Mouse (Mus musculus) hematopoietic stem cell, adult 5-6 weeks (primary cell): ENCODE measurements at regions not wholly inside any gene's neighbourhood (a gene's known extent, or its start where the extent isn't known, plus 50 kb on each side); places are given as distances from the start of the nearest gene placed in this dataset.
"Not testable (repeated sequence)": the region's sequence is repeated elsewhere in the genome, so short reads cannot be mapped to it uniquely, and the experiment has no call there.

Experiments used
- ATAC-seq, 2 experiments: fragments of 125-278 bp in 1 of 2; replicated peaks in 1 of 2; 2 replicates each; pipeline ENCODE4 v1.8.0; 2016 to 2017; ENCODE audit warnings: inconsistent platforms in 2 of 2, mild to moderate bottlenecking in 2 of 2, moderate number of reproducible peaks in 2 of 2, low read depth in 1 of 2, moderate TSS enrichment in 1 of 2; ENCODE audit not compliant: low FRiP score in 2 of 2, poor library complexity in 2 of 2, severe bottlenecking in 2 of 2, insufficient read depth in 1 of 2, low TSS enrichment in 1 of 2

- ATAC-seq: no peak
Observed at GRCm38 (mm10) chr17:83987683-83988082, 139.9 kb upstream of the Haao start.

- ATAC-seq: no peak
Observed at GRCm38 (mm10) chr17:83985916-83986578, 138.3 kb upstream of the Haao start.

- ATAC-seq: peak; percentile 65 to 79
Observed at GRCm38 (mm10) chr17:83985333-83985790, 137.6 kb upstream of the Haao start.

DNA sequence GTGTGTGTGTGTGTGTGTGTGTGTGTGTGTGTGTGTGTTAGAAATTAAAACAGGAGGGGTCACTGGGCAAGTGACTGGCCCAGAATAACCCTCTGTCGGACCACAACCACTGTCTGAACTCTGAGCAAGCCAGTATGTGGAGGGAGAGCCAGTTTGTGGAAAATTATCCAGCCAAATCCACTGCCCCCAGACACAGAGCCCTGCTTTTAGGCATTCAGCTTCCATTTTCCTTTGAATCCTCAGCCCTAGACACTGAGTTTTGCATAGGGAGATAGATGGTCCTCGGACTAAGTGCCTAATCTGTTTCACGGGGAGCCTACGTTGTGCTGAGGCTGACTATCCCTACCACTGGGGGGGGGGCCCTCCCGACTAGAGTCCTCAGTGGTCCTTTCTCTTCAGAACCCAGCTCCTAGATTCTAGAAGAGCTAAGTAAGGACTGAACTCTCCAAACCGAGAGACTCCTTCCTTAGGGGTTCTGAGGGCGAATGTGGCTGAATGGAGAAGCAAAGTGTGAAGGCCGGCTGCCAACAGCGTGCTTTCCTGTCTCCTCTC is 136.2 kb upstream of the Haao start:
- no peak for ATAC-seq

DNA sequence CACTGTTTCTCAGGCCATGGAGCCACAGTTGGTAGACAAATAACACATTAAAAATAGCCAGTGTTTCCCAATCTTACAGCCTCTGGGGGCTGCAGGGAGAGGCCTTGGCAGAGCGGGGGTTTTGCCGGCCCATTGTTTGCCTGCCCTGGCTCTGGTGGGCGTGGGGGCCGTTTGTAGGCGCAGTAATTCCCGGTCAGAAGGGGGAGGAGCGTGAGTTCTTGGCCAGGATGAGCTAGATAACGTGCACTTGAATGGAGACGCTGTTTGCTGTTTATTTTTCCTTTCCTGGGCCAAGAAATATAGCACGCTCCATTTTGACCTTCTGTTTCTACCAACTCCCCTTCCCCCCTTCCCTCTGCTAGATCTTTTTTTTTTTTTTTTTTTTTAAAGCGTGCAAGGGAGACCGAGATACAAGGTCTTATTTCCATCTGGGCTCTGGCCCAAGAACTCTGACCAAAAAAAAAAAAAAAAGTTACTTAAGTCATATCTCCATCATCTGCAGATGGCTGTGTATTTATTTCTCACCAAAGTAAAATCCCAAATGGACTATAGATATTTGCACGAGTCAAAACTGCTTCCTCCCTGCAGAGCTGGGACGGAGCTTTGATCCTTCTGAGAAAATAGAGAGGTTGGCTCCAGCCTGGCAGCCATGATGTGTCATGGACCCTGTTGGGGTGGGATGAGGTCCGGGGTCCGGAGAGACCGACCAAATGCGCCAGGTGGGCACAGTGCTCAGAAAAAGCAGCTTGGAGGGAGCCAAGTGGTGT is 135.5 kb upstream of the Haao start:
- ATAC-seq: no peak

DNA sequence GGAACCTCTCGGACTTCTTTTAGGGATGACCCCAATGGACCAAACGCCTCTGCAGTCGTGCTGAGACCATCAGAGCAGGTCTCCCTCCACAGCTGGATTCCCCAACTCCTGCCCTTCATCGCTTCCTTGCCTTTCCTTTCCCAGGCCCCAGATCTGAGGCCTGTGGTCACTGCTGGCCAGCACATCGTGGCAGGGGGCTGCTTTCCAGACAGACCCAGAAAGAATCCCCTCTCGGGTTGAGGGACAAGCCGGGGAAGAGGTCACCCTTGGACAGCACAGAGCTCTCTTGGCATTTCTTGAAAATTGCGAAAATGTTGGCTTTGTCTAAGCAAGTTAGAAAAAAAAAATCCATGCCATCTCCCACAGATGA is 134.9 kb upstream of the Haao start:
- ATAC-seq: no peak

GRCm38 (mm10) chr17:83978858-83979470 is 131.2 kb upstream of the Haao start:
- no peak for ATAC-seq

- ATAC-seq: no peak
Observed at GRCm38 (mm10) chr17:83977725-83978124, 130.0 kb upstream of the Haao start.

GRCm38 (mm10) chr17:83975813-83976212 is 128.1 kb upstream of the Haao start:
- peak; percentile 70 to 80 for ATAC-seq

GRCm38 (mm10) chr17:83973461-83974350 is 125.9 kb upstream of the Haao start:
- peak; percentile 10 to 22; a peak in 1 of 4 replicates for ATAC-seq

DNA sequence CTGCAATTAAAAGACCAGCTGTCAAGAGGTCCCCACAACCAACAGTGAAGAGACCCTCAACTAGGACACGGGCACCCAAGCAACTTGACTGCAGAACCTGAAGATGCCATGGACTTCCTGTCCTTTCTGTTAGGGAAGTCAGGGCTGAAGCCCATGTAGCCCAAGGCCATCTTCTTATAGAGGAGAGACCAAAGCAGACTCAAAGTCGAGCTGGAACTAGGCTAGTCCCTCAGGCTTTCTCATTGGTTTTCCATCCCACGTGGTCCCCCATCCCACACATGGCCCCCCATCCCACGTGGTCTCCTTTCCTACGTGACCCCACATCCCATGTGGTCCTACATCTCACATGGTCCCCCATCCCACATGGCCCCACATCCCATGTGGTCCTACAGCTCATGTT is 125.1 kb upstream of the Haao start:
- no peak for ATAC-seq

DNA sequence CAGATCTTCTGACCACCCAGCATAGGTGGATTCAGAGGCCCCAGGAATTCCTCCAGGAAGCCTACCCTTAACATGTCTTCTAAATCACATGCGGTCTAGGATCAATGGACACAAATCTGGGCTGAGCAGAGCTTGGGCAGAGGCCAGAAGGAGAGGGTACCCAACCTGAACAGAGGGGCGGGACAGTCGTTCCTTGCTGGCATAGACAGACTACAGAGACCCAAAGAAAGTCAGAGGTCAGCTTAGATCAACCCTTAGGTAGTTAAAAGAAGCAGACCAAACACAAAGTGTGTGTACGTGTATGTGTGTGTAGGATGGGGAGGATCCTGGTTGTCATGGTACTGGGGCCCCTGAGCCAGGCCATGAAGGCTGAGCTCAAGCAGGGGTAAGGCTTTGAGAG is 124.7 kb upstream of the Haao start:
- ATAC-seq: no peak

DNA sequence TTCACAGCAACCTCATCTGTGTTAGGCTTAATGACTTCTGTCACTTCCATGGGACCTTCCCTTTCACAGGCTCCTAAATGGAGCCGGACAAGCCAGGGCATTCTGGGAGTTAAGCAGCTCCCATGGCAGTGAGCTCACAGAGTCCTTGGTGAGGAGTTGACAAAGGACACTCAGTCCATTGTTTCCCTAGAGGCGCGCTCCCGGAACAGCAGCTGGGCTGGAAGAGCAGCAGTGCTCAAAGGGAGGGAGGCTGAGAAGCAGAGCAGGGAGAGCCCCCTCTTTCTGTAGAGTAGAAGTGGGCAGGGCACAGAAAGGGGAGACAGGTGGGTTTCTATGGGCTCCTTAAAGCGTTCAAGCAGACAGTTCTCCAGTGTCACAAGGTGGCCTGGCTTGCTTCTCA is 124.3 kb upstream of the Haao start:
- ATAC-seq: no peak

DNA sequence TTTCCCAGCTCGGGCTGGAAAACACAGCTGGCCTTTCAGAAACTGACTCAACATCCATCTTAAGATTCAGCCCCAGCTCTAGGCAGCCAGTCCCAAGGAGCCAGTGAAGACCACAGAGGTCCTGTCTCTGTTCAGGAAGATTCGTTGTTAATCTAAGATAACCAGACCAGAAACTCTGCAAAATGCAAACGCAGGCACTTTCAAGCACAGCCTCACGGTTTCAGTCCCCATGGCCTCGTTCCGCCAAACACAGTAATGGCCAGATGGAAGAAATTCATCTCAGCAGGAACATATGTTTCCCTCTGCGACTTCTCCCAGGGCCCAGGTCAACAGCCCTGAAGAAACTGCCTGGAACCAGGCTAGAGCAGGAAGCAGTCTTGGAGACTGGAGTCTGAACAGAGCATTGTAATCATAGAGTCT is 121.7 kb upstream of the Haao start:
- ATAC-seq: no peak

GRCm38 (mm10) chr17:83968124-83968523 is 120.4 kb upstream of the Haao start:
- not testable (repeated sequence) for ATAC-seq

DNA sequence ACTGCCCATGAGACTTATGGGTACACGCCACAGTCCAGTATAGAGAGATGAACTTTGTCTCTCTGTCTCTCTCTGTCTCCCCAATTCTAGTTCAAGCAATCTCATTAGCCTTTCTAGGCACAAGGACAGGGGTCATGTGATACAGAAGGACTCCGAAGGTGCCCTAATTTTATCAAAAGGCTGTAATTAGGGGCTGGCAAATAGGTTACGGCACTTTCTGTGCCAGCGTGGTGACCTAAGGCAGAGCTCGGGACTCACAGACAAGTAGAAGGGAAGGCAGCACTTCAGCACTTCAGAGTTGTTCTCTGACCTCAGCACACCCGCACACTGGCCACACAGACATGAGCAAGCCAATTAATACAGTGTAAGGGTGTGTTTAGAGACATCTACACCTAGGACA is 119.2 kb upstream of the Haao start:
- no peak for ATAC-seq

DNA sequence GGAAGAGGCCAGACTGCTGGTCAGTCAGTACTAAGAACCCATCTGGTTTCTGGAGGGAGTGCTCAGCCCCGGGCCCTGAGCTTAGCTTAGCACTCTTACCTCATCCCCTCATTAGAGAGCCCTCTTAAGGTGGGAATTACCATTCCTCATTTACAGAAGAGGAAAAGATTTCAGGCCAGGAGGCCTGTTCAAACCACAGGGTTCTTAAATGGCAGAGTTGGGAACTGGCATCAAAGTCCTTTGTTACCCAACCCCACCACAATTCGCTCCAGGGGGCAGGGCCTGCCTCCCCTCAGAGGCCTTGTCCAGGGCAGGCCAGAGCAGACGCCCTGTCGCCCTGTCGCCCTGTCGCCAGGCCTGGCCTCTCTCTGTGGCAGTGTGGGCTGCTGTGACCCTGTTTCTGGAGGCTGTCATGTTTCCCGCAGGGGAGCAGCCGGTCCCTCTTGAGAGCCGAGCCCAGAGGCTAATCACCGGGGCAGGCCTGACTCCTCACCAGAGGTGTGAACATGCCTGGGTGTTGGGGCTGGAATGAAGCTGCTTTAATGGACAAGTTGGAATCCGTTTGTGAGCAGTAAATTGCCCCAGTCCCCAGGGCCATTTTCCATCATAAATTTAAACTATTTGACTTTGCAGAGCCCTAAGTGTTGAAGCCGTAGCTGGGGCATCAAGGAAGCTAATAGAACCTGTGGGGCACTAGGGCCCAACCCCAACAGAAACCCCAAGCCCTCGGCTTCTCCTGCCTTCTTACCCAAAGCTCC is 116.9 kb upstream of the Haao start:
- ATAC-seq: no peak
